Mouse (Mus musculus) spleen, adult 2 months (tissue): ENCODE data around the gene Hibch. TPM values are rescaled to one million over a fixed set of nuclear protein-coding genes. Genes with fewer than 3 reads are reported as not detected.
"Not testable (repeated sequence)": the region's sequence is repeated elsewhere in the genome, so short reads cannot be mapped to it uniquely, and the experiment has no call there.

Experiments
- DNase-seq, 2 experiments: peaks; one replicate each; pipeline versions ENCODE4 v3.0.0 to v3.0.0-alpha.2; 2012 to 2021; ENCODE audit warnings: low spot score in 2 of 2, low read depth in 1 of 2
- H3K27ac ChIP-seq: fragments of 200-500 bp; 2 replicates; pipeline ENCODE4 v1.5.1; 2012; ENCODE audit warnings: low read length, inconsistent platforms; ENCODE audit not compliant: insufficient read depth
- H3K27me3 ChIP-seq: fragments of 200-500 bp; 2 replicates; pipeline ENCODE4 v1.6.1; 2012; ENCODE audit warnings: mild to moderate bottlenecking, moderate library complexity, low read length, inconsistent platforms; ENCODE audit not compliant: control insufficient read depth, insufficient read depth
- H3K36me3 ChIP-seq: fragments of 200-500 bp; 2 replicates; pipeline ENCODE4 v1.6.1; 2012; ENCODE audit warnings: mild to moderate bottlenecking, low read length, inconsistent platforms; ENCODE audit not compliant: control insufficient read depth, insufficient read depth
- H3K4me1 ChIP-seq: fragments of 200-500 bp; 2 replicates; pipeline ENCODE4 v1.6.1; 2011; ENCODE audit warnings: inconsistent platforms; ENCODE audit not compliant: control insufficient read depth, insufficient read depth, insufficient read length
- H3K4me3 ChIP-seq: fragments of 200-500 bp; 2 replicates; pipeline ENCODE4 v1.5.1; 2011; ENCODE audit warnings: mild to moderate bottlenecking, inconsistent platforms; ENCODE audit not compliant: insufficient read depth, insufficient read length; ENCODE audit errors: extremely low read depth
- CTCF ChIP-seq: fragments of 200-500 bp; IDR thresholded peaks from 2 replicates; pipeline ENCODE4 v1.5.1; 2011; ENCODE audit warnings: mild to moderate bottlenecking, inconsistent platforms; ENCODE audit not compliant: insufficient read depth, insufficient read length, insufficient replicate concordance; ENCODE audit errors: extremely low read depth
- POLR2A ChIP-seq: fragments of 200-500 bp; IDR thresholded peaks from 2 replicates; pipeline ENCODE4 v1.6.1; 2011; ENCODE audit warnings: low read depth, low read length, inconsistent platforms
- WGBS: fragments of 180-500 bp; shearing (Covaris S2); methylation state at CpG from one replicate; pipeline ENCODE4 v1.1.7; 2018; 5-methylcytosine and 5-hydroxymethylcytosine counted together
- polyA plus RNA-seq: library from polyadenylated mRNA; depleted of rRNA; stranded (reverse); fragments of >200 nt; gene quantifications from 2 replicates; pipeline ENCODE4 v1.2.3, GENCODE M21; 2012

Hibch gene
- polyA plus RNA-seq, 1 experiment, result 7.6 TPM

GRCm38 (mm10) chr1:52844354-52844753 lies 375 bp upstream of the Hibch start:
- H3K4me3 ChIP-seq, result no peak overlapping the region
- H3K36me3 ChIP-seq, result no peaks in the 10 kb centered on the region
- H3K27me3 ChIP-seq, result no peaks in the 10 kb centered on the region
- TF ChIP-seq POLR2A (no peak), CTCF (no peak)
- peaks cover 7% of the 10 kb centered on the region; the same call in 1 of the 2 replicates for H3K4me1 ChIP-seq
- H3K27ac ChIP-seq, result no peak overlapping the region
- 6% methylated on average over 3 of the region's 3 CpGs for WGBS
- peak in 1 of 2 experiments; percentile 4 for DNase-seq

DNA sequence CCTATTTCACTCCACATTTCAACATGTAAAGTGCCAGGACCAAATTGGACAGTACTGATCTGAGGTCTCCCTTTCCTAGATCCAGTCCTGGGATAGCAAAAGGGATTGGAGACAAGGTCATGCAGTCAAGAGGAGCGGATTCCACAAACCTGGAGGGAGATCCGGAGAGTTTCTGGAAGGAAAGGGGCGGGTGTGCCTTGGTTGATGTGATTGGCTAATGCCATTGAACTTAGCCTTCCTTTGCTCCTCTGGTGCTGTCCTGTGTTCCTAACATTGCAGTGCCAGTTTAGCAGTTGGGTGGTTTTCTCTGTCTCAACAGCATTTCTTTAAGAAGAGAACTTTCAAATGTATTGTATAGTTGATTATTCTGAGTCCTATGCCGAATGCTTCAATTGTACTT lies 1.8 kb downstream of the Hibch start:
- no peak for DNase-seq
- TF ChIP-seq POLR2A (no peak), CTCF (no peak)
- Histone ChIP-seq H3K36me3 (no peaks in the 10 kb centered on the region), H3K4me3 (no peak overlapping the region), H3K4me1 (peaks cover 7% of the 10 kb centered on the region; the same call in 1 of the 2 replicates), H3K27me3 (no peaks in the 10 kb centered on the region), H3K27ac (no peak overlapping the region)
- WGBS, result 87% methylated on average over 4 of the region's 4 CpGs

- Histone ChIP-seq H3K27me3 (no peaks in the 10 kb centered on the region), H3K36me3 (no peaks in the 10 kb centered on the region), H3K27ac (no peak overlapping the region), H3K4me1 (peaks cover 4% of the 10 kb centered on the region; the same call in 1 of the 2 replicates), H3K4me3 (no peak overlapping the region)
- TF ChIP-seq CTCF (no peak), POLR2A (no peak)
- no peak for DNase-seq
- 89% methylated on average over 4 of the region's 4 CpGs for WGBS
Observed at GRCm38 (mm10) chr1:52849422-52849821, 4.7 kb downstream of the Hibch start.

- H3K4me3 ChIP-seq, H3K4me1 ChIP-seq, H3K36me3 ChIP-seq, H3K27me3 ChIP-seq, H3K27ac ChIP-seq: not testable (repeated sequence)
- DNase-seq, result peak in 1 of 2 experiments; percentile 54
- WGBS, result 78% methylated on average over 1 of the region's 1 CpGs
Observed at GRCm38 (mm10) chr1:52854029-52854428, 9.3 kb downstream of the Hibch start.

DNA sequence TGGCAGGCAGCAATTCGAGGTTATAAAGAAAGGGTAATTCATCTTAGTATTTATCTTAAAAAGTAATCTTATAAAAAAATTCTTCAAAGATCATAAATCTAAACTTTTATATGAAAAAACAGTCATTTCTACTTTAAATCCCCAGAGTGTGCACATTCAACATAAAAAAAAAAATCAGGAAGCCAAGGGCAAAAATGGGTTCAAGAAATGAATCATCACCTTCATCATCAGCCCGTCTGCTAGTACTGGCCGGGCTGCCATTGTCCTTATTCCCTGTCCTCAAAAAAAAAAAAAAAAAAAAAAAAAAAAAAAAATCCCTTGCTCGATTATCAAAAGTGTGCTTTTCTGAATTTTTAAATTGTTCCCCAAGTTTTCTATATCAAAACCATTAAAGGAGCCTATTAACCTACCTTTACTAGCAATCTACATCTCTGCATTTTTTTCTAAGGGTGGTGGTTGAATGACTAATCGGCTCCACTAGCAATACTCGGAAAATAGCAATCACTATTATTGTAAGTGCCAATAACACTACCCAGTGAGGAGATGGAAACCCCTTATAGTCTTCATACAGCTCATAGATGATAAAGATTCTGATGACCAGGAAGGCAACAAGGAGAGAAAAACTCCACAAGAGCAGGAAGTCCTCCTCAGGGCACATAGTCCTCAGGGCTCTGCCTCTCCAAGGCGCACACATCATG lies 11.3 kb downstream of the Hibch start:
- H3K27me3 ChIP-seq, result no peaks in the 10 kb centered on the region
- WGBS, result 84% methylated on average over 7 of the region's 7 CpGs
- H3K27ac ChIP-seq, result no peak overlapping the region
- no peak overlapping the region for H3K4me3 ChIP-seq
- H3K36me3 ChIP-seq, result peaks cover 5% of the 10 kb centered on the region
- no peaks in the 10 kb centered on the region for H3K4me1 ChIP-seq
- TF ChIP-seq POLR2A (no peak), CTCF (no peak)
- no peak for DNase-seq

DNA sequence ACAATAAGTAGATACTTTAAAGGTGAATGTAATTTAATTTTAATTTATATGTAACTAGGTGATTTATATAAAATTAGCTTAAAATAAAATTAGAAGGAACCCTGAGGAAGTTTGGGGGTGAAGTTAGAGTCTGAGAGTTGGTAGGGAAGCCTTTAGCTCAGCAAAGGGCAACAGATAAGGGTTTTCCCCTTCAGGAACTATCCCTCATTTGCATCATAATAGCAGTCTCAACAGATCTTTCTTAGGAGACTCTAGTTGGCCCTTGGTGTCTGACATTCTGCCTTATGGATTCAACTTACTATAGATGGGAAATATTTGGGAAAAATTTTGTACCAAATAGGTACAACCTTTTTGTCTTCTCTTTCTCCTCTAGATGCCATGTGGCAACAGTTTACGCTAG lies 19.5 kb downstream of the Hibch start:
- H3K27me3 ChIP-seq, result no peaks in the 10 kb centered on the region
- H3K4me3 ChIP-seq, result no peak overlapping the region
- no peaks in the 10 kb centered on the region for H3K4me1 ChIP-seq
- TF ChIP-seq CTCF, result no peak
- TF ChIP-seq POLR2A, result no peak
- peaks cover 8% of the 10 kb centered on the region for H3K36me3 ChIP-seq
- no peak for DNase-seq
- no peak overlapping the region for H3K27ac ChIP-seq
- WGBS, result 97% methylated on average over 1 of the region's 1 CpGs

DNA sequence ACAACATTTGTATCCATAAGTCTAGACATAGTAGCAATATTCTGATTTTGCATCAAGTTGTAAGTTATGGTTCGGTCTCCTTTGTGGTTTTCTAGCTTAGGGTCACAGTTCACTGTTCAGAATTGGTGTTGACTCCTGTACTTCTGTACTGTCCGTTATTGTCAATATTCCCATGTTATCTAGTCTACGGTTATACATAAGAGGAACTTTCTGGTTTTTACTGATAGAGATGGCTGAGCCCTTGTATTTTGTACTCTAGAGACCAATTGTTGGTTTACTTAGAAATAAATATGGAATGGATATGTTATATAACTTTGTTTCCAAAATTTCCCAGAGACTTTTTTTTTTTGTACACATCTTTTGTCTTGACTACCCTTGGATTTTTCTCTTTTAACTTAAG lies 21.3 kb downstream of the Hibch start:
- H3K27me3 ChIP-seq, result no peaks in the 10 kb centered on the region
- no peak for TF ChIP-seq CTCF
- no peak for TF ChIP-seq POLR2A
- WGBS, result 89% methylated on average over 3 of the region's 3 CpGs
- H3K27ac ChIP-seq, result no peak overlapping the region
- H3K4me3 ChIP-seq, result no peak overlapping the region
- no peak for DNase-seq
- no peaks in the 10 kb centered on the region for H3K4me1 ChIP-seq
- peaks cover 2% of the 10 kb centered on the region; the same call in 1 of the 2 replicates for H3K36me3 ChIP-seq
